Mouse (Mus musculus) stomach, postnatal 0 days (tissue): Measurements from ENCODE around the gene Ginm1.

Experiments used
- CTCF ChIP-seq: IDR thresholded peaks from 2 replicates; pipeline ENCODE4 v1.5.1; 2016; ENCODE audit warnings: antibody characterized with exemption, low read depth, mild to moderate bottlenecking, moderate library complexity
- EP300 ChIP-seq: optimal IDR thresholded peaks from 2 replicates; pipeline ENCODE3; 2016; ENCODE audit warnings: antibody characterized with exemption

DNA sequence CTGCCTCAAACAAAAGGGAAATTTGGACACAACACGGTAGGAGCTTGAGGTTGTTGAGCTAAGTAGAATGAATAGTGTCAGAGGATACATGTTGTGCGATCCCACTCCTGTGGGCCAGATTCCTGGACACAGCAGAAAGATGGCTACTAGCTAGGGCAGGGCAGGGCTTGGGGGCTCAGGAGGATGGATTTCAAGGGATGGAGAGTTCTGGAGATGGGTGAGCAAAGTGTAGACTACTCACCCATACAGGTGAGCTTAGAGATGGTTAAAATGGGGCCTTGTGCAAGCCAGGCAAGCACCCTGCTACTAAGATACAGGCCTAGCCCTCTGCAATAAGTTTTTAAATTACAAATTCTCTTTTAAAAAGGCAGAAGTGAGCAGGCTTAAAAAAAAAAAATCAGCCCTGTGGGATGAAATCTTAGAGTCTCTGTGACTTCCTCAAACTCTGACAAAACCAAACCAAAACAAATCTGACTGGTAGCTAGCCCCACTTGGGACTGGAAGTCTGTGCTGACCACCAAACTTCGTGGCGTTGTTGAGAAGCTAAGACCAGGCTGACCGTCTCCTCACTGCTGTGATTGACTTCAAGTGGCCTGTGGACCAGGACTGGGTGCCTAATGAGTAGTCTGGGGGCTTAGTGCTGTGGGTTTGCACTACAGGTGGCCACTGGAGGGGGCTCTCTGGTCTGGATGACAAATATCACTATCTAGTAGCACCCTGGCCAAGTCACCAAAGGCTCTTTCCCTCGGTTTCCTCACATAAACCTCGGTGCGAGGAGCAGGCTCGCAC lies 40.9 kb upstream of the Ginm1 start:
- TF ChIP-seq CTCF = no peak
- no peak for TF ChIP-seq EP300
